Mouse (Mus musculus): Measurements from ENCODE around the gene Dynlt1b.
"Not testable (repeated sequence)": the region's sequence is repeated elsewhere in the genome, so short reads cannot be mapped to it uniquely, and the experiment has no call there.

DNA sequence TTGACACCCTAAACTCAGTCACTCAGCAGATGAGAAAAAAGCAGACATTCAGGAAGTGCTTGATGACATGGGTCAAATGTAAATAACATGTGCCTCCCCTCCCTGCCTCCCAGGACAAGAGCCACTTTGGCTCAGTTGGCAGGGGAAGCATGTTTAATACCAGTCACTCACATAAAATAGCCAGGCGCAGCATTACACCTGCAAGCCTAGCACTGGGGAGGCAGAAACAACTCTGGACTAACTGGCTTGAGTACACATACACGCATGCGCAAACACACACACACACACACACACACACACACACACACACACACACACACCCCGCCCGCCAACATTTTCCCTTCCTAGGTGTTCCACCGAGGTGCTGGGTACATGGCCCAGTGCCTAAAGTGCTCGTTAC lies 40.8 kb downstream of the Dynlt1b start:
- not testable (repeated sequence) for TF ChIP-seq CTCF (IDR thresholded peaks at IDR 0.05; ENCODE audit: low read depth, low read length); POLR2A (IDR thresholded peaks at IDR 0.05; ENCODE audit: borderline replicate concordance, low read depth, low read length)
